Mouse (Mus musculus): ENCODE measurements around the gene Rufy3.

Gene Rufy3

GRCm38 (mm10) chr5:88575506-88576338 is 10.9 kb downstream of the Rufy3 start:
- in situ Hi-C loops (cut with MseI, MboI), result no loop called here

DNA sequence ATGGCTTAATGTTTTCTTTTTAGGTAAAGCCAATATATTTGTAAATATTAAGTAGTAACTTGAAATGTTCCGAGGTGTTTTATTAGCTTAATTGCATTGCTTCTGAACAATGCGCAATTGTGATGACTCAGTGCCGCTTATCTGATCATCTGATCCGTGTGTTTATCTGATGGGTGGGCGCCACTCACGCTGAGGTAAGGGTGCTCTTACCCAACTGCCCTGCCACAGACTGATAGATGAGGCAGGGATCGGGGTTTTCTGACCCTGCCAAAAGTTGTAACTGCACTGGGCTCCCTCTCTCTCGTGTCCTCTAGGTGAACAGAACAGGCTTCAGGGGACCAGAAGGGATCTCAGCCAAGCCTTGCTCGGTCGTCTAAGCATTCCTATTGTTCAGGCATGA is 15.8 kb downstream of the Rufy3 start:
- in situ Hi-C loops (cut with MseI, MboI), result no loop called here

DNA sequence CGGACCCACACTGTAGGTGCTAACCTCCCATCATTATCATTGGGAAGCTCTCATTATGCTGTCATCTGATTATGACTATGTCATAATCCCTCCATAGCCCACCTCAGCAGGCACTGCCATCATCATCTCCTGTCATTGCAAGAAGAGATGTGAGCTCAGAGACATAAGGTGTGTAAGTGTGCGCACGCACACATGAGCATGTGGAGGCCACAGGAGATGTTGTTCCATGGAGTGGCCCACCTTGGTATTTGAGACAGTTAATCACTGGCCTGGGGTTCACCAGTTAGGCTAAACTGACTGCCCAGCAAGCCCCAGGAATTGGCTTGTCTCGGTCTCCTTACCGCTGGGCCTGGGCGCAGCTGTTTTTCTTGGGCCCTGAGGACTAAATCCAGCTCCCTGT is 16.5 kb downstream of the Rufy3 start:
- in situ Hi-C loops (cut with MseI, MboI), result no loop called here

DNA sequence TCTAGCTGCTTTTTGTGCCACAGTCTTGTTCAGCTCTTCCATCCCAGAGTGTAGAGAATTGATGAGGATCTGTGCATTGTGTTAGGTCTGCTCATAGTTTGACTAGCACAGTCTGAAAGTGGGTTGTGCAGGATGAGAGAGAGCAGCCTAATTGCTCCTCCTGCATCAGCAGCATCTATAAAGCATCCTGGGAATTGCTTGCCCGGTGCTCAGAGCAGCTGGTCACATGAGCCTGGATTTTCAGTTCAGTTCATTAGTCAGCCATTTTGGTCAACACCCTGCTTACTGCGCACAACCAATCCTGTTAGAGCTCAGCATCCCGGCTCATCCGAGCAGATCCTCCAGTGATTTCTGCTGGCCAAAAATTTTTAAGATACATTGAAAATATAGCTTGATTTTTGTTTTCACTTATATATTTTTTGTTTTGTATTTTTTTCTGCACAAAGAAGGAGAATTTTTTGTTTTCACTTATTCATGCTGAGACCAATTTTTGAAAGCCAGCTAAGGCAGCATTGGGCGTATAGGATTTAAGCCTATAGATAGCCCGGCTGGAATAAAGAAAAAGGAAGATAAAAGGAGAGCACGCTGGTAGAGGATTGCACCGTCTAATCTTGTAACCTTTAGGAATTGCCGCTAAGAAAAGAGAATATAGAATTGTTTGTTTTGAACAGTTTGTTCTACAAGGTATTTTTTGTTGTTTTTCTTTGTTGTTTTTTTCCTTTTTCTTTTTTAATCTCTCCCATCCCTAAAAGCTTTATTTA is 18.6 kb downstream of the Rufy3 start:
- in situ Hi-C loops (cut with MseI, MboI), result no loop called here

- in situ Hi-C loops (cut with MseI, MboI), result no loop called here
These were observed 19.2 kb downstream of the Rufy3 start for GRCm38 (mm10) chr5:88584061-88584460.

GRCm38 (mm10) chr5:88586407-88587174 is 21.8 kb downstream of the Rufy3 start:
- in situ Hi-C loops (cut with MseI, MboI), result no loop called here

- in situ Hi-C loops (cut with MseI, MboI), result no loop called here
These were observed 22.5 kb downstream of the Rufy3 start for GRCm38 (mm10) chr5:88587211-88587934.

DNA sequence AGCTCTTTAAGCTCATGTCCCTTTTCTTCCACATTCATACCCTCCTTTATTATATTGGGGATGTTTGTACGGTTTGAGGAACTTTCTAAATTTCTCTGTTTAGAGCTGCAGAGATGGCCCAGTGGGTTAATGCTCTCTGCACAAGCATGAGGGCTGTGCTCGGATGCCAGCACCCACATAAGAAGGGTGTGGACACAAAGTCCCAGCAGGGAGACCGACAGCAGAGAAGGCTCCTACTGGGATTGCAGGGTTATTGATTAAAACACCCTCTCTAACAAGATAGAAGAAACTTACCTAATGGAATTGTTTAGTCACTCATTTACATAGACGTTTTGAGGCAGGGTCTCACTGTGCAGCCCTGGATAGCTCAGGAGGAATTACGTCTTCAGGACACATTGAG is 23.6 kb downstream of the Rufy3 start:
- in situ Hi-C loops (cut with MseI, MboI), result no loop called here

- in situ Hi-C loops (cut with MseI, MboI), result no loop called here
These were observed 28.8 kb downstream of the Rufy3 start for GRCm38 (mm10) chr5:88593421-88594172.

- in situ Hi-C loops (cut with MseI, MboI), result no loop called here
These were observed 29.3 kb downstream of the Rufy3 start for GRCm38 (mm10) chr5:88594173-88594569.

DNA sequence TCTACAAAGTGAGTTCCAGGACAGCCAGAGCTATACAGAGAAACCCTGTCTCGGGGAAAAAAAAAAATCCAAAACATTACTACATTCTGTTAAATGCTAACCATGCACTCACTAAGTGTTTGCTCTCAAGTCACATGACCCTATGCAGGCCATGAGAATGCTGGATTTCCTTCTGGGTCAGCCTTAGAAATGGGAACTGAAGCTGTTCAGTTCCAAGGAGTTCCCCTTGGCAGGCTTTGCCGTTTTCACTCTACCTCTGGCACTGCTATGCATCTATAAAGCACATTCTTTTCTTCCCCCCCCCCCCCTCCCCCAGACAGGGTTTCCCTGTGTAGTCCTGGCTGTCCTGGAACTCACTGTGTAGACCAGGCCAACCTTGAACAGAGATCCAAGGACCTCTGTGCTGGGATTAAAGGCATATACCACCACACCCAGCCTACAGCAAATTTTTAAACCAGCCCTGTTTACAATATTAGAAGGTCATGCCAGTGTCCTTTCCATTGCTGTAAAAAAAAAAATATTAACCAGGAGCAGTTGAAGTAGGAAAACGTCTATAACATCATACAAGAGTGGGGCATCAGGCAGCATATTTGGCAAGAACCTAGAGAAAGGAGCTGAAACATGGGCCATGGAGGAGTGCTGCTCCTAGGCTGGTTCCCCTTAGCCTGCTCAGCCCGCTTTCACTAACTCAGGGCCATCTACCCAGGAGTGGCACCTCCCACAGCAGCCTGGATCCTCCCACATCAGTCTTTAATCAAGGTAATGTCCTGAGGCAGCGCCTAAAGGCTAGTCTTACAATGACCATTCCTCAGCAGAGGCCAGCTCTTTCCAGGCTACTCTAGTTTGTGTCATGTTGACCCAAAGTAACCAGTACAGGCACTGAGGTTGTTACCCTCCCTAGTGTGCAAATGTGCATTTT is 31.0 kb downstream of the Rufy3 start:
- in situ Hi-C loops (cut with MseI, MboI), result no loop called here

DNA sequence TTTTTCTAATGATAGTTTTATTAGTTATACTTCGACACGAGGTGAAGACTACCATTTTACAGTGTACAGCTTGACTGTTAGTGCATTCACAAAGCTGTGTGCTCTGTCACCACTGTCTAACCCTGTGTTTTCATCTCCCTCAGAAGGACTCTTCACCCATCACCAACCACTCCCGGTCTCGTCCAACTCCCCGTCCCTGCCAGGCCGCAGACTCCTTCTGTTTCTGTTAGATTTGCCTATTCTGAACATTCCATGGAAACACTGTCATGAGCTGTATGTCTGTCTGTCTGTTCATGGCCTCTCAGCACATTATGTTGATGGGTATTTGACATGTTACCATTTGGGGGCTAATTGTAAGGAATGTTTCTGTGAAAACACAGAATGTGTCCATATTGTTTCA is 34.1 kb downstream of the Rufy3 start:
- in situ Hi-C loops (cut with MseI, MboI), result no loop called here

GRCm38 (mm10) chr5:88602030-88602429 is 37.2 kb downstream of the Rufy3 start:
- in situ Hi-C loops (cut with MseI, MboI), result no loop called here

- in situ Hi-C loops (cut with MseI, MboI), result no loop called here
These were observed 37.9 kb downstream of the Rufy3 start for GRCm38 (mm10) chr5:88602713-88603112.

DNA sequence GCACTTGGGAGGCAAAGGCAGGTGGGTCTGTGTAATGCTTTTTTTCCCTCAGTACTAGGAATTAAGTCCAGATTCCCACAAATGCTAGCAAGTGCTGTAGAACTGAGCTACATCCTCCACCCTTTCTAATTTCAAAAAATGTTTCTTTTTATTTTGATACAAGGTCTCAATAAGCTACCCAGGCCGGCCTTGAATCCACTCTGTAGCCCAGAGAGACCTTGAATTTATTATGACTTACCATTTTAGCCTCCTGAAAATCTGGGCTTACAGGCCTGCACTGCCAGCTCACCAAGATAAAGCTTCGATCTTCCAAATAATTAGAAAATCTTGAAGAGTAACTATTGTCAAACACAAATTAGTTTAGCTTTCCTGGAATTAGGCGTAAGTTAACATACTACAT is 39.2 kb downstream of the Rufy3 start:
- in situ Hi-C loops (cut with MseI, MboI), result no loop called here

GRCm38 (mm10) chr5:88604641-88605358 is 40.0 kb downstream of the Rufy3 start:
- in situ Hi-C loops (cut with MseI, MboI), result no loop called here

GRCm38 (mm10) chr5:88614129-88614528 is 49.3 kb downstream of the Rufy3 start:
- in situ Hi-C loops (cut with MseI, MboI), result no loop called here

GRCm38 (mm10) chr5:88616988-88617387 is 52.1 kb downstream of the Rufy3 start:
- in situ Hi-C loops (cut with MseI, MboI), result no loop called here

GRCm38 (mm10) chr5:88627545-88627944 is 62.7 kb downstream of the Rufy3 start:
- in situ Hi-C loops (cut with MseI, MboI), result no loop called here

All from mouse trophoblast stem cell (cell line).